Mouse (Mus musculus) megakaryocyte progenitor cell, adult 5-6 weeks (primary cell): ENCODE measurements around the gene Endou. TPM values are rescaled to one million over a fixed set of nuclear protein-coding genes. Genes with fewer than 3 reads are reported as not detected.

Experiments used
- ATAC-seq: replicated peaks from 2 replicates; pipeline ENCODE4 v1.8.0; 2016; ENCODE audit warnings: mild to moderate bottlenecking, moderate TSS enrichment, inconsistent platforms; ENCODE audit not compliant: poor library complexity
- total RNA-seq, 2 experiments: library from RNA; stranded (forward) in 1 of 2; stranded (reverse) in 1 of 2; fragments of 157-497, 149-512 nt in 1 of 2; fragments of 200-1000 nt in 1 of 2; gene quantifications; 2 replicates each; pipeline versions ENCODE4 v1.2.3 to v1.2.4; 2015 to 2017

Gene Endou
- 0.46 and 0.86 TPM in 2 replicates for total RNA-seq (2015)
- 1.7 and 2.3 TPM in 2 replicates for total RNA-seq (2017)

DNA sequence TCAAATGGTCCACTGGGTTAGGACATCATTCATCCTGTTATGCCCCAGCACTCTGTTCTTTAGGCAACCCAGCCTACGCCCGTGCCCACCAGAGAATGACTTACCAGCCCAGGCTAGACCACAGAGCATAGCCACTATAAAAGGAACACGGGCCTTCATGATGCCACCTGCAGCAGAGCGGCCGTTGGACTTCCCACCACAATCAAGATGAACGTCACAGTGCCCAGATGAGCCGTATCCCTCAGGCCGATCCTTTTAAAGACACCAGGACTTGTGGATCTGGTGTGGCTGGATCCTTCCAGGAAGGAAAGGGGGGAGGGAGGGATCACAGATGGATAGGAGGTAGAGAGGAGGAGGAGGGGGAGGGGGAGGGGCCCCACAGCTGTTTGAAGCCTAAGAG, at the start of gene Endou:
TSS of gene Endou (minus strand) at position 229 of the 400 bp plus-strand sequence.
- 0 out of 2 replicates have a peak, but pooled peaks have one; percentile 9 for ATAC-seq

DNA sequence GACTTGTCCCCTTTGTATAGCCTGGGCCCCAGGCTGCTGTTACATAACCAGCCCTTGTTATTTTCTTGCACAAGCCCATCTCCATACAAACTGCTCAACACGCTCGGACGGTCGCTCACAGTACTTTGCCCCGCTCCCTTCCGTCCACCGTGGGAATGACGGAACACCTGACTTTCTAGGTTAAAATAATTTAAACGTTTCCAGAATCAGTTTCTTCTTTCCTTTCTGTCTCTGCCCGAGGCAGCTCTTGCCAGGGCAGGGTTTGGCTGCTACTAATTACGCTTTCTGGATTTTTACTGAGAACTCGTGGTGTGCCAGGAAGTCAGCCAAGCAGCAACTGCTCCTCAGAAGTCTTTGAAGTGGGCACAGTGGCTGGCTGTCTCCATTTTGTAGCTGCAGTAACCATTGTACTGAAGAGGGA, 49.5 kb upstream of the Endou start:
- ATAC-seq, result peak; percentile 21

DNA sequence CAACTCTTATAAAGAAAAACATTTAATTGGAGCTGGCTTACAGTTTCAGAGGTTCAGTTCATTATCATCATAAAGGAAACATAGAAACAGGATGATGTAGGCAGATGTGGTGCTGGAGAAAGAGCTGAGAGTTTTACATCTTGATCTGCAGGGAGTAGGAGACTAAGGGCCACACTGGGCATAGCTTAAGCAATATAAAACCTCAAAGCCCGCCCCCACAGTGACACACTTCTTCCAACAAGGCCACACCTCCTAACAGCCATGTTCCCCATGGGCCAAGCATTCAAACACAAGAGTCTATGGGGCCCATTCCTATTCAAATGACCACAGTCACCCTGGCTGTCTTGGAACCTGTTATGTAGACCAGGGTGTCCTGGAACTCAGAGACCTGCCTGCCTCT, 48.4 kb upstream of the Endou start:
- ATAC-seq, result no peak

DNA sequence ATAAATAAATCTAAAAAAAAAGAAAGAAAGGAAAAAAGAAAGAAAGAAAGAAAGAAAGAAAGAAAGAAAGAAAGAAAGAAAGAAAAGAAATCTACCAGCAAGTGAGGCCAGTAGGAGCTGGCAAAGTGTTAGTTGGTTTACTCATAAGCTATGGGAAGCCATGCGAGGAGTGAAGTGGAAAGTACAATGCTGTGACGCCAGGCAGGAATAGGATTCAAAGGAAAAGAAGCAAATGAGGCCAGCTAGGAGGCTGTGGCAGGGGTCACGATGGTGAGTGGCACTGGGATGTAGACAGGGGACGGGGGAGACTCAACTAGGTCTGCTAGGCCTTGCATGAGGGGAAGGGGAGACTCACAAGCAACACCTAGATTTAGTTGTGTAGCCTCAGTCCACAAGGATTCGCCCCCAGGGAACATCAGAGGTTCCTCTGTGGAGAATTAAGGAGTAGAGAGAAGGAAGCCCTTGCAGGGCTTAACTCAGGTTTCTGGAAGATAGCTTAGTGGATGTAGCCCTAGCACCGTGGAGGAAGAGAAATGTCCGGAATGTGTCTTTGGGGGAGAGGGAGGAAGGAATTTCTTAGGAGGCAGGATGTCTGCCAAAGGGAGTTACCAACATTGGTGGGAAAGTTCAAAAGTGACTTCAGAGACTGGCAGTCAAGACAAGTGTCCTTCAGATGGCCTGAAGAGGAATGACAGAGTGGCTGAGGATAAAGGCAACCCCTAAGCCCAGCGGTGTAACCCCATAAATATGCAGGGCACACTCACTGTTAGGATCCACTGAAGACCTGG, 47.4 kb upstream of the Endou start, which contains the start of gene Slc48a1:
TSS of gene Slc48a1 (plus strand) at position 210 of the 788 bp plus-strand sequence.
- no peak for ATAC-seq

DNA sequence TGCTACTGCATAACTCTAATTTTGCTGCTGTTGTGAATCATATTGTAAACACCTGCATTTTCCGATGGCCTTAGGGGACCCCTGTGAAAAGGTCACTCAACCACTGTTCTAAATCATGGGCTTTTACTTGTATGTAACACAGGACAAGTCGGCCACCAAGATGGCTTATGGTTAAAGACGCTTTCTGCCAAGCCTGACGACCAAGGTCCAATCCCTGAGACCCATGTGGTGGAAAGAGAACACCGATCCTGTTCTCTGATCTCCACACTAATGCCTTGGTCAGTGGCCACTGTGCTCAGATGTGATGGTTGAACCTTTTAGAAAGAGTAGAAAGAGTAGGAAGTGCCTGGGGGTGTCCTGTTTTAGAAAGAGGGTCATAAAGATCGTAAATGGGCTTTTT, 45.8 kb upstream of the Endou start:
- no peak for ATAC-seq

DNA sequence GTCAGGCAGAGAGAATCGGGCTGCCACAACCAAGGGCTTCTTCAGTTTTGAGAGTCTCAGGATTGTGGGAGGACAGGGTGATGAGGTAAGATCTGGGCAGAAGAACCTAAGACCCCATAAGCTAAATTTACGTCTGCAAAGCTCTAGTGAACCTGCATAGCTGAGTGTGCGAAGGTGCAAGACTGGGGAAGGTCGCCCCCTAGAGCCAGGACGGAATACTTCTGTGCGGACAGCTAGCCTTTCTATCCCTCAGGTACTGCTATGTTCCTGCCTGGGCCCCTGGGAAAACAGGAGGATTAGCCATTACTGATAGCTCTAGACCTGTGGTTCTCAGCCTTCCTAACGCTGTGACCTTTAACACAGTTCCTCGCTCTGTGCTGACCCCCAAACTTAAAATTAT, 45.4 kb upstream of the Endou start:
- peak; percentile 83 for ATAC-seq

DNA sequence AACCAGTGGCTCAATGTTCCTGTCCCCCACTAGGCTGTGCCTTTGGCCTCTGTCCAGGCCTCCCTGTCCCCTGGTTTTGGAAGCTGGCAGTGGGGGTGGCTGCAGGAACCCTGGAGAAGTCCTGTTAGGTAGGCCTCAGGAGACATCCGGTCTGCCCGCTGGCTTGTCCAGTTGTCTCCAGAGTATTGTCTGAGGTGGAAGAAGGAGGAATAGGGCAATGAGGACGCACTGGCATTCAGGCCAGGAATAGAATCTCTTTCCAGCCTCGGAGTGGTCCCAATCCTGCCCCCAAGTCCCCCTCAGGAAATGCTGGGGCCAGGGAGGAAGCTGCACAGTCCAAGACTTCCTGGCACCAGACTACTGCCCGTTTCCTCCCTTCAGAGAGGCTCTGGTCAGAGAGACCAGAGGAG, 42.8 kb upstream of the Endou start:
- no peak for ATAC-seq

DNA sequence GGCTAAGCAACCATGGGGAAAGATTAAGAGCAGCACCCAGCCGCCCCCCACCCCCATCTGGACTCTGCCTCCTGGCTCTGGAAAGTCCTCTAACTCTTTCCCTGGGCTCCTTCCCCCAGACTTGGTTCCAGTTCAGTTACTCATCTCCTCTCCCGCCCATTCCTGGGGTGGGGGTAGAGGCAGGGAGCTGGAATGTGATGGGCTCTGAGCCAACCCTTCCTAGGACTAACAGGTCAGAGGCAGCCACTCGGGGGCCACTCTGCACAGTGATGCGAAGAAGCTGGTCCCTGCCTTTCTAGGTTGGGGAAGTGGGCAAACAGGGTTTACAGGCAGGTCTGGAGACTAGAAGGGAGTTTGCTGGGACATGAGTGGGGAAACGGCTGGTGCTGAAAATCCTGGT, 42.0 kb upstream of the Endou start:
- no peak for ATAC-seq

DNA sequence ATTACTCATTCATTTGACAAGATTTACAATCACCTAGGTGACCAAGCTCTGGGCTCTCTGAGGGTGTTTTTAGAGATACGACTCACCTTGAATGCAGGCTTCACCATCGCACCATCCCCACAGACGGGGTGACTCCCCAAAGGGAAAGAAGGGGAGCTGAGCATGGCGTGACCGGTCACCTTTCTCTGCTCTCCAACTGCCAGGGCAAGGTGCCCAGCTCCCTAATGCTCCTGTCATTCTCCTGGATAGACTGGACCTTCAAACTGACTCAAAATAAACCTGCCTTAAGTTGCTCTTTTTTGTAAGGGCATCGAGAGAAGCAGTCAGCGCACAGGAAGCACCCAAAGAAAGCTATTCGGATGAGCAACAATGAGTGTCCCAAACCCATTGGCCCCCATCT, 39.1 kb upstream of the Endou start:
- ATAC-seq, result no peak

DNA sequence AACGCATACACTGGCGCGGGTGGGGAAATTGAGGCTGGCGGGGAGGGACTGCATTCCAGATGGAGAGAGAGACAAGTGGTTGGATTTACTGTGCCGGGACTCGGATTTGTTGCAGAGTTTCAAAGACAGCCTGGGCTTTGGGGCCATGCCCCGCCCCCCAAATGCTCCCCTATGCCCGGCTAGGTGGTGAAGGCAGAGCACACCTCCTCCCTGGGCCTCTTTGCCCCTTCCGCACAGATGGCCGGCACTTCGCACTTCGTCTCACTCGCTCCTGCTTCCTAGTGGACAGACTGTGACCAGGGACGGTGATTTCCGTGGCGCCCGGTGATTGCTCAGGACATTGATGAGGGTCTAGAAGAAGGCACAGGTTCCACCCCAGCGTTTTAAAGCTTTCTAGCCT, 37.1 kb upstream of the Endou start:
- peak; percentile 33 for ATAC-seq

DNA sequence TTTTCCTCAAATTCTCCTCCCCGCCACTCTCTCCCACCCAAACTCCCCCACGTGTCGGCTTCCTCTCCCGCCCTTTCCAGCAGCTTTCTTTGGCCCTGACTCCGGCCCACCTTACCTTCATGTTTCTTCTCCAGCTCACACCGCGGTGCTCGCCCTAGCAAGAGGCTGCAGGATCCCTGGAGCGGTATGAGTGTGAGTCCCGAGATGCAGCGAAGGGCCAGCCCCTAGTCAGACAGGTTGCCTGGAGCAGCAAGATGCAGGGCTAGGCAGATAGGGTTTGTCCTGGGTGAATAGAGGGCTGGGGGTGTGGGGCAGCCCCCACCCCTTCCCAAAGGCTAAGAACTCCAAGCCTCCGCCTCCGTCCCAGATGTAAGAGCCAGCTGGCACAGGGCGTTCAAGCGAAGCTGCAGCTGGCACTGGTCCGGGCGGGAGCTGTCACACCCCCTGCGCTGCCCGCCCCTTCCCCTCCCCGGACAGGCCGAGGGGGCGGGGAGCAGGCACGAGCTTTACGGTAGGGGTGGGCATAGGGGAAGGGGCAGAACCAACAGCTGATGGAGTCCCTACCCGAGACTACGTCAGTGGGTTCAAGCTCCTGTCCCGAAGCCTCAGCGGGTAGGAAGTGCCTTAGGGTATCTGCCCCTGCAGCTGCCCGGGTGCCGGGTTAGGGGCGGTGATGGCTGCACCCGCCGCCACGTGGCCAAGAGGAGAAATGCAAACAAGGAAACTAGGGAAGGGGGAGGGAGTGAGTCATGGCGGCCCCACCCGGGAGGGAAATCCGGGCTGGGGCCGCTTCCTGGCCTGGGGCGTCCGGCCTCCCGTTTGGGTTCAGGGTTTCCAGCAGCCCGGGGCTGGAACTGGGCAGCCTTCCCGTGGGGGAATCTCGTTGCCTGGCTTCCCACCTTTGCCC, 36.4 kb upstream of the Endou start, which contains the start of gene Rapgef3:
TSS of gene Rapgef3 (minus strand) at position 693 of the 907 bp plus-strand sequence.
- peak; percentile 93 for ATAC-seq

DNA sequence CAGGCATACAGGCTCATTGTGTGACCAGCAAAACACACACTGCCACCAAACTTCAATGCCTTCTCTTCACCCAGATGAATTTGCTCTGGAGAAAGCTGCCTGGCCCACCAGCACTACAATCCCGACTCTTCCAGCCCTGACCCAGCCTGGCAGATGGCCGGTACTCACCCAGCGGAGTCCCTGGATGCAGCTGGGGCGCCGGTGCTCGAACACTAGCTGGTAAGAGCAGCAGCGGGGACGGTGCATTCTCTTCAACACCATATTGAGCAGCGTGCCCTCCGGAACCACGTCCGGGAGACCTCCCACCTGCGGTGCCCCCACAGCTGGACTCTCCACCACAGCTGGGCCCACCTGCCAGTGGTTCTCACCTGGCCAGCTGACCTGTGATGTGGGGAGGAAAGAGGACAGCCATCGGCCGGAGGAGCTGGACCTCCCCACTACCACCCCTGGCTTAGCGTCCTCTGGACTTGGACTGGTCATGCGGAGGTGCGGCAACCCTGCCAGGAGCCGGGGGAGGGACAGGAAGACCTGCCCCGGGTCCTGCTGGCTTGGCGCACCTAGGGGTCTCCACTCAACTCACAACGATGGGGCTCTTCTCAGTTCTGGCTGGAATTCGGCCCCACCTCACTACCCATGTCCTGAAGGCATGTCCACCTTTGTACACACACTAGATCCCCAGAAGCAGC, 35.6 kb upstream of the Endou start:
- no peak for ATAC-seq

DNA sequence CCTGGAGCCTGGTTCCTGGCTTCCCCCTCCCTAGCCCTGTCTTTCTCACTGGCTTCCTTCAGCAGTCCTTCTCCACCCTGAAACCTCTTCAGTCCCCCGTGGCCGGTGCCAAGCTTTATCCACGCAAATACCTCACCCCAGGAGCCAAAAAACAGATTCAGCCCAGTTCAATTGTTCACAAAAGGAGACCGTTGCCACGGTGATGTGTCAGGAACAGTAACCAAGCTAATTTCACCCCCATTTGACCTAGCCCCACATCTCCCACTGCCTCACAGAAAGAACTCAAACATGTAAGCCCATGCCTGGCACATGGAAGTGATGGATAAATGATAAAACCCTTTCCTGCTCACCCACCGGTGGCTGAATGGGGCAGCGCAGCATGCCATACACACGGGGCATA, 35.1 kb upstream of the Endou start:
- ATAC-seq, result no peak

DNA sequence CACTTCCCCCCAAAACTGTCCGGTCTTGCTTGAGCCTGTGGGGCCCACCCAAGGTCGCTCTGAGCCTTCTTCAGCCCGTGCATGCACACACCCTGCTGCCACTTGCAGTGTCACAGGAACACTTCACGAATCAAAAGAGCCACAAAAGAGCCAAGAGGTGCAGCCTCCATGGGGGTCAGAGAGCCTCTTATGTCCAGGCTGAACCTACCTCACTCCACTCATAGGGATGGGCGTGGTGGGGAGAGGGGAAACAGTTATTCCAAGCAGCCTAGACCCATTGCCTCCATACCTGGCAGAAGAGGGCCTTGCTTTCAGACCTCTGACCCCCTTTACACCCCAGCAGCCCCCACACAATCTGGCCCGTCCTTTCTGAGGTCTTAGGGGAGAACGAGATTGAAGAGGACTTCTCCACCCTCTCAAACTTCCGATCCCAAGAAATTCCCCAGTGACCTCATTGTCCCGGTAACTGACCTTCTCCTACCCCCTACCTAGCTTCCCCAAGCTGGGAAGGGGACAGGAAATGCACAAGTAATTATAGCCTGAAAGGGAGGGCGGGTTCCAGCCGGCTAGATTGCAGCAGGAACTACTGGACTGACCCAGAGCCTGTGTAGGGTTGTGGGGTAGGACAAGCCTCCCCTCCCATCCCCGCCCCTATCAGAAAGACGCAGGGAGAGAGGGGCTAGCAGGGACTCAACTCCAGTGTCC, 34.1 kb upstream of the Endou start:
- no peak for ATAC-seq

DNA sequence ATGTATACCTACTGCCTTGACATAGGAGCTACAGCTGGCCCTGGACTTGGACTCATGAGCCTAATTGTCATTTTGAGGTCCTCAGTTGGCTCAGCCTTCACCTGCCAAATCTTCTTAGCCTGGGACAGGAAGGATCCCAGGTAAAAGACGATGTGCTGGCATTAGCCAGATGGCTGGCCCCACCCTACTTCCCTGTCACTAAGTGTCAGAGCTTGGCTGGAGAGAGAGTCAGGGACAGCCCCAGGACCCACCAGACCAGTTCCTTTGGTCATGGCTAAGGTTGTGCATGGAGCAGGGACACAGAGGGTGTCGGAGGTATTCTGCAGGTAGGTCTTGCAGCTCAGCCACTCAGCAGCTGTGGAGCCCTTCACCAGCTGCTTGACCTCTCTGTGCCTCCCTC, 33.4 kb upstream of the Endou start:
- no peak for ATAC-seq

DNA sequence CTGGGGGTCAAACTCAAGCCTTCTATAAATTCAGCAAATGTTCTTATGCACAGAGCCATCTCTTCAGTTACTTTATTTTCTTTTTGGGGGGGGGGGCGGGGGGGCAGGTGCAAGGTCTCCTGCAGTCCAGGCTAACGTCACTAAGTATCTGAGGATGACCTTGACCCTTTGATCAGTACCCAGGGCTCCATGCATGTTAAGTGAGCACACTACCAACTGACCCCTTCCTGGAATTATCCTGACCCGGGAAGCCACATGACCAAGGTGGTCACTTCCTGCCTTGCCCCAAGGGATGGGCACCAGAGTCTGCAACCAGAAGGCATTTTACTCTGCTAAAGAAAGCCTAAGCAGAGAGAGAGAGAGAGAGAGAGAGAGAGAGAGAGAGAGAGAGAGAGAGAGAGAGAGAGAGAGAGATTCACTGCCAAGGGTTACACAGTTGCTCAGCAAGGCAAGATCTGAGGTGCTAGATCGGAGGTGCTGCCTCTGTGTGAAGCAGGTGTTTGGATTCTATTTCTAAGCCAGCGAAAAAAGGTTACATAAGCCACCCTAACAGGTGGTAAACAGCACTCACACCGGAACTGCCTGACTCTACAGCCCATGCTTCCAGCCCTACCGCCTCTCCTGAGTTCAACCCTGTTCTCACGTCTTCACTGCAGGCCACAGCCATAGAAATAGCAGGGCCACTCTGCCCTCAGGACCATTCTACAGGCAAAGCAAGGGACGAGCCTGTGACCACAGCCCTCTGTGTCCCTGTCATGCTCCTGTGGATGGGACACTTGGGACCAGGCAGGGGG, 32.3 kb upstream of the Endou start:
- ATAC-seq, result no peak

DNA sequence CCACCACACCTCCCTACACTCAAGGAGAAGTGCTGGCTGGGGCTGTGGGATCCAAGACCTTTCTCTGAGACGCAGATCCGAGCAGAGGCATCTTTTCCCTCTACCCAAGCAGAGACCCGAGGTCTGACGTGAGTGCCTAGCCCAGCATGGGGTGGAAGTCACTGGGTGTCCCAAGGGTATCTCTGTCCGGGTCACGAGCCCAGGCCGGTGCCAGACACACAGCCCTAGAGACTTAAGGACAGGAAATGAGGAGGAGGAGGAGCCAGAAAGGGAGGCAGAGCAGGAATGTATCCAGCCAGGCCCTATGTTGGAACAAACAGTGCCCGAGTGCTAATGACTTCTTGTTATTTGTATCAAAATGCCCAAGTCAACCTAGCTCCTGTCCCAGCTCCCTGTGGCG, 31.6 kb upstream of the Endou start:
- ATAC-seq, result no peak

DNA sequence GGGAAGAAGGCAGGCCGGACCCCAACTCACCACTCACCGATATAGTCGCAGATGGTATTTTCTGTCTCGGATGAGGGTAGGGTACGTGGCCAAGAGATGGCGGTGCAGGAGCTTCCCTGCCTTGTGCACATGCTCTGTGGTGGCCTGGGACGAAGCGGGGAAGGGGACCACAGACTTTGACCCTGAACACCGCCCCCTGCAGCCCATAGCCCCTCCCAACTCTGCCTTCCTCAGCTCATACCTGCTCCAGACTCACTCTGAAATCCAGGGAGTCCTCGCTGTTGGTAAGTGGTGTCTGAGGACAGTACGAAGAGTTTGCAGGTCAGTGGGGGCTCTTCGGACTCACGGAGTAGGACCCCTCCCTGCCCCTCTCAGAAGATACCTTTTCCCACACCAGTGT, 30.3 kb upstream of the Endou start:
- no peak for ATAC-seq

DNA sequence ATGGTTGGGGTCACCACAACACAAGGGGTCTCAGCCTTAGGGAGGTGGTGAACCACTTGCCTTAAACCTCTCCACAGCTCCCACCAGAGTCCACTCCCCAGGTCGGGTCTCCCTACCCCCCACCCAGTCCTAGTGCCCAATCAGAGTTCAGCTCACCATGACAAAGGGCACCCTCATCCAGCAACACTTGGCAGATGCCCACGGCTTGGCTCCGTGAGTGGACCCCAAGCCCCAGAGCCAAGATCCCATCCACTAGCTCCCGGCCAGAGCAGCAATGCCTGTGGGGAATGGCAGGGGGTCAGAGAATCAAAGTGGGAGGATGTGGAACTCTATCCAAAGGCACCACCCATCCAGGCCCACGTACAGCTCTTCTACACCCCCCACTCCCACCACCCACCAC, 29.8 kb upstream of the Endou start:
- no peak for ATAC-seq

DNA sequence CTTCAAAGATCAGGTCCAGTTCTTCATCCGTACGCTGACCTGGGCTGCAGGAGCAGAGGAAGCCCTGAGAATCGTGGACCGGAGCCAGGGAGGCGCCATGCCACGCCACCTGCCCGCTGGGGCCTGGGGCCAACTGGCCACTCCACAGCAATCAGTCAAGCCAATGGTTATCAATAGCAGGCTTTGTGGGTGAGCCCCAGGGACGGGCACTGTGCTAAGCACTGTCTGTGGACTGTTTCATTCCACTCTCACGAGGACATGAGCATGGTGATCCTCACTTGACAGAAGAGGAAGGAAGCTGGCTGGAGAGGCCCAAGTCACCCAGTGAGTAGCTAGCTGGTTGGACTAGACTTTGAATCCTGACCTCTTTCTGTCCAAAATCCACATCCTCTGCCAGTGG, 28.9 kb upstream of the Endou start:
- ATAC-seq, result no peak
